Mouse (Mus musculus) heart, adult 2 months (tissue): ENCODE results near the gene Matn1.

Experiments
- CTCF ChIP-seq: fragments of 200-600 bp; IDR thresholded peaks from 2 replicates; pipeline ENCODE4 v1.8.1; 2022; ENCODE audit warnings: antibody characterized with exemption, mild to moderate bottlenecking, moderate library complexity
- POLR2A ChIP-seq: fragments of 200-500 bp; IDR thresholded peaks from 2 replicates; pipeline ENCODE4 v1.6.1; 2011; ENCODE audit warnings: mild to moderate bottlenecking, low read depth, low read length, control low read depth; ENCODE audit not compliant: insufficient read depth

- TF ChIP-seq POLR2A (no peak), CTCF (no peak)
These were observed 42.9 kb downstream of the Matn1 start for GRCm38 (mm10) chr4:130987046-130987445.
